Mouse (Mus musculus) left cerebral cortex, adult 9 months (tissue): ENCODE measurements around the gene Cacna2d1.

Experiments
- DNase-seq, 2 experiments: peaks; one replicate each; pipeline ENCODE4 v3.0.0; 2022; ENCODE audit warnings: low spot score in 2 of 2

Cacna2d1 gene

GRCm38 (mm10) chr5:15983354-15983753 is 48.9 kb downstream of the Cacna2d1 start:
- DNase-seq = no peak

DNA sequence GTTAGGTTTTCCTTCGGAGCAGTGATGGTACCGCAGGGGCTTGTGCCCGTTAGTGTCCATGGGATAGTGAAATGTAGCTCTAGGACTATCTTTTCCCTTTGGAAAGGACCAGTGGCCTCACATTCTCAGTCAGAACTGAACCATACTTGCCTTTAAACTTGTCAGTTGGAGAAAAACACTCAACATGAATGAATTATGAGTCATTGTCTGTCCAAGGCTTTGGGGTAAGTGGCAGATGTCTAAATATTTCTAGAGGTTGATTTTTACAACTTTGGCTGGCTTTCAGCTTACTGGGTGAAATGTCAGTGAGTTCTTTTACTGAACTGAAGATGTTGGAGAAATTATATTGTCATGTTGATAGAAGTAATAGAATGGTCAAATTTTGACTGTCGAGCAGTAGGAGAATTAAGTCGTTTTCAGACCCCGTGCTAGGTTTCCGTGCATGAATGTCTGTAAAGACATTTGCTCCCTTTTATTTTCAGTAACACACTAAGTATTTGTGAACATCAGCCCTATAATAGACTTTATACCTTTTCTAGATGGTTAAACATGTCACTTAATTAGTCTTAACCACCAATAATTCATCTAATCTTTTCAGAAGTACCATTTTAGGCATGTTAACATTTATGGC is 50.9 kb downstream of the Cacna2d1 start:
- DNase-seq = no peak

- no peak for DNase-seq
Observed at GRCm38 (mm10) chr5:15985901-15986300, 51.4 kb downstream of the Cacna2d1 start.

DNA sequence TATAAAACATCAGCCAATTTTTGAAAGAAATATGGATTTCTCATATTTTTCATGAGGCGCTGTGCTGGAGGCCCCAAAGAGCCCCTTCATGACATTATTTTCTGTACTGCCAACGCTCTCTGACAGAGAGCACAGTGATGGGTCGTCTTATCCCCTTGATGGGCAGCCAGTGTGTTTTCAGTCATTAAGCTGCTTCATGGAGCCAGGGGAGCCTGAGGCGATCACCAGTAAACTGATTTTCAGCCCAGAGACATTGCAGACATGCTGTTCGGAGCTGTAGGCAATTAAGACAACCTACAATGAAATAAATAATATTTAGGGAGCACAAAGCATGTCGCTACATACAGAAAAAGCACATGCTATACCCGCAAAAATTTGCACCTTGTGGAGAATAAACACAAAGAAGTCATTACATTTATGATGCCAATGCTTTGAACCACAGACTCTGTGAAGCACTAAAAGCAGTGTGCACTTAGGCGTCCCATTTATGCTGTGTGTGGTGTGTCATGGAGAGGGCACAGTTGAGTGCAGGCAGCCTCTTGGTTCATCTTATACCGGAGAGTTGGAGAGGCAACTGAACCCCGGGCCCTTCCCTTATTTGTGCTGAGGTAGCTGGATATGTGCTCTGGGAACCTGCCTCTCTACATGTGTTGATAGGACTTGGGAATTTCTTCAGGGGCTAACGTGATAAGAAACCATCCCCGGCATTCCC is 57.1 kb downstream of the Cacna2d1 start:
- no peak for DNase-seq

GRCm38 (mm10) chr5:15993252-15993944 is 58.9 kb downstream of the Cacna2d1 start:
- no peak for DNase-seq

- no peak for DNase-seq
Observed at GRCm38 (mm10) chr5:15997190-15997589, 62.7 kb downstream of the Cacna2d1 start.

DNA sequence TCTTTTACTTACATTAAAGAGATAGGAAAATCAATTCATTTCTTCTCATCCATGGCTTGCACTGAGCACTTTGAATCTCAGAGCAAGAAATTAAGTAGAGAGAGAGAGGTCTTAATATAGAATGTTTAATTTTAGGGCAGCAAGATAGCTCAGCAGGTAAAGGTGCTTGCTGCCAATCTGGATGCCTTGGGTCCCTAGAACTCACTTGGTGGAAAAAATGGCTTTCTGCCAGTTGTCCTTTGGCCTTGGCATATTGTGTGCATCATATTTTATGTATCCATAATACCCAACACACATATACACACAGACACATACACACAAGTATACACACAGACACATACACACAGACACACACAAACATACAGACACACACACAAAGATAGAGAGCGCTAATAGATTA is 63.3 kb downstream of the Cacna2d1 start:
- DNase-seq = no peak

DNA sequence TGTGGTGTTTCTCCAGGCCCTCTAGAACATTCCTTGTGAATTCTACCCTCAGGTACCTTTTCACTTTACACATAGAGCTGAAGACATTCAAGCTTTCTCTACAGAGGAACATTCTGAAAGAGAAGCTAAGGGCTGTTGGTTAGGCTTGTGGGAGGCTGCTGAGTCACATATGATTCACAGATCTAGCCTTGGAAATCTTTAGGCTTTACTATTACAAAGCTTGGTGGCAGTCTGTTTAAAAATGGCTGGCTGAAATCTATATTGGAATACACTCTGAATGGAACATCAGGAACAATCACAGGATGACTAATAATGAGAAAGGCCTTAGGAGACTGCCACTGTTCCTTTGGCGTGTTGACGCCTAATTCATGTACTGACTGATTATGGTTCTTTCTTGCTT is 66.4 kb downstream of the Cacna2d1 start:
- peak; percentile 38 to 46 for DNase-seq

DNA sequence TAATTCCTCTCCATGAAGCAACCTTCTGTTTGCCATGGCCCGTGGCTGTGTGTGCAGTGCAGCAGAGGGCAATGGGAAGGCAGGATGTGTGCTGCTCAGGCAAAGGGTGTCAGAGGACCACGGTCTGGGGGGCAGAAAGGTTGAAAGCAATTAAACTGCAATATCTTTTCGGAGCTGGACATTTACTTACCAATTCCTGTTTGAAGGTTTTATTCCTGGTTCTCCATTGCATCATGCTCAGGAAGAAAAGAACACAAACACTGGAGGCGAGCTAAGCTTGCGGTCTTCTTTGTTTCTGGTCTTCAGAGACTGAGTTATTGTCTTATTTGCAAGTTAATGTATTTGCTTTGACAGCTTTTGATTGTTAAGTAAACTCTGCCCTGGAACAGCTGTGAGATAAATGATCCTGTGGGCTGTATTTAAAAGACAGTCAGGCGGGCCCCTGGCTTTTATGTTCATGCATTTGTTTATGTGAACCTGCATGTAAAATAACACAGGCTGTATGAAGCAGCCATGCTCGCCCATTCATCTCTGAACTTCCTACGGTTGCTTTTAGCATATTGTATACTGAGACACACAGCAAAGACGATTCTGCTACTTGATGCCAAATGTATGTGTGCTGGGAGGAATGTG is 68.1 kb downstream of the Cacna2d1 start:
- DNase-seq = no peak

DNA sequence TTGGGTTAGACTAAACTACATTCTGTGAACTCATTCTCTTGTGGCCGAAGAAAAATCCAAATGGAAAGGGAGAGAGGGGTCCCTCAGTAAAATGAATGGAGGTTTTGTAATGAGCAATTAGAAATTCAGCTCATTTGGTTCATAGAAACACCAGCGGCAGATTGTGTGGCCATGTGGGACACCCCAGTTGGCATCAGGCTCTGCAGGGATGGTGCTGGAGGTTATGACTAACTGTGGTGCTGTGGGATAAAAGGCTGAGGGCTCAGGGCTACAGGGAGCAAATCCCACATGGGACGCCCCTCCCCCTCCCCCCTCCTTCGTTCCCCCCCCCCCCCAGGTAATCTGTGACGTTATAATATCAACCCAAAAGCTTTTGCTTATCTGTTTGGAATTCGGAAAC is 69.8 kb downstream of the Cacna2d1 start:
- DNase-seq = no peak

- DNase-seq = no peak
Observed at GRCm38 (mm10) chr5:16006964-16007363, 72.5 kb downstream of the Cacna2d1 start.

GRCm38 (mm10) chr5:16013649-16014048 is 79.2 kb downstream of the Cacna2d1 start:
- DNase-seq = no peak

DNA sequence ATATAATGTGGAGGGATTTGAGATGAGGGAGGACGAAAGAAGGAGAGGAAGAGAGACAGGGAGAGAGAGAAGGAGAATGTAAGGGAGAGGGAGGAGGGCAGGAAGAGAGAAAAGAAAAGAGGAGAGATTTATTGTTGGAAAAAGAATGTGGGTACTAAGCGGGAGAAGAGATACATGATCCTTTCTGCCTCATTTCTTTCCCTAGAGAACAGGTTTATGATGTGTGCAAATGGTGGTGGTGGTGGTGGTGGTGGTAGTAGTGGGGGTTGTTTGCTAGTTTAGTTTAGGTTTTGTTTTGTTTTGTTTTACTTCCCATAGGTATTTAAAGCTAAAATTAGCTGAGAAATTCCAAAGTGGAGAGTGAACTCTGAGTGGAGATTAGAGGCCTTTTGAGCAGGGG is 79.9 kb downstream of the Cacna2d1 start:
- no peak for DNase-seq

- DNase-seq = no peak
Observed at GRCm38 (mm10) chr5:16024626-16025417, 90.3 kb downstream of the Cacna2d1 start.

- no peak for DNase-seq
Observed at GRCm38 (mm10) chr5:16028881-16029280, 94.4 kb downstream of the Cacna2d1 start.

GRCm38 (mm10) chr5:16029481-16029880 is 95.0 kb downstream of the Cacna2d1 start:
- DNase-seq = no peak

- no peak for DNase-seq
Observed at GRCm38 (mm10) chr5:16033569-16033968, 99.1 kb downstream of the Cacna2d1 start.

GRCm38 (mm10) chr5:16035259-16035658 is 100.8 kb downstream of the Cacna2d1 start:
- no peak for DNase-seq

- no peak for DNase-seq
Observed at GRCm38 (mm10) chr5:16045147-16045878, 110.8 kb downstream of the Cacna2d1 start.

DNA sequence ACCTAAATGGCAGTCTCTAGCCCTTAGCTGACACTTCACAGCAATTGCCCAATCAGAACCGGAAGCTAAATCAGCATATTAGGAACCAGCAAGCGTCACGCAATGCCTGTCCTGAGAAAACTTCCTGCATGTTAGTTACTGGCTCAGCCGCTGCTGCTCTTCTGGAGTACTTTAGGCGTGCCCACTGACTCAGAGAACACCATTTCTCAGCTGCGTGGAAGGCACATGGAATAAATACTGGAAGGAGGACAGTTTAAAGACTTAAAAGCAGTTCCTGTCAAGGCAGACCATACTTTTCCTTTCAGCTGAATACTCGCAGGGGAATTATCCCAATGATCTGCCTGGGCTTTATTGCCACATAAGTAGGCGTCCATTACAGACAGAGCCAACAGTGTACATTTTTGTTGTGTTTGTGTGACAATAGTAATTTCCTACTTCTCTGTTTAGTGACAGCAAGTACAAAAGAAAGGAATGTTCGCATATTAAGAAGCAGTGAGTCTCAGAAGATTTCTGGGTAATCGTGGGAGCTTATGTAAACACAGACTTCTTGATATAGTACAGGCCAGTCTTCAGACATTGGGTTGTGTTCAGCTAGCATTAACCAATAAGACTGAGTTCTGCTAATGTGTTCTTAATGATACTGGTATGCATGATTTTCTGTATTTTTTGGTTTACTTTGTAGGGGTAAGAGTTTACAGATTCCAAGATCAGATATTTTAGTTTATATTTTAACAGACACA is 113.1 kb downstream of the Cacna2d1 start:
- DNase-seq = peak in 1 of 2 experiments; percentile 76
